Mouse (Mus musculus) B cell, adult 2 months (primary cell): Measurements from ENCODE around the gene Slc34a2.

Experiments used
- DNase-seq, 2 experiments: peaks; one replicate each; pipeline ENCODE4 v3.0.0; 2022

Slc34a2 gene

DNA sequence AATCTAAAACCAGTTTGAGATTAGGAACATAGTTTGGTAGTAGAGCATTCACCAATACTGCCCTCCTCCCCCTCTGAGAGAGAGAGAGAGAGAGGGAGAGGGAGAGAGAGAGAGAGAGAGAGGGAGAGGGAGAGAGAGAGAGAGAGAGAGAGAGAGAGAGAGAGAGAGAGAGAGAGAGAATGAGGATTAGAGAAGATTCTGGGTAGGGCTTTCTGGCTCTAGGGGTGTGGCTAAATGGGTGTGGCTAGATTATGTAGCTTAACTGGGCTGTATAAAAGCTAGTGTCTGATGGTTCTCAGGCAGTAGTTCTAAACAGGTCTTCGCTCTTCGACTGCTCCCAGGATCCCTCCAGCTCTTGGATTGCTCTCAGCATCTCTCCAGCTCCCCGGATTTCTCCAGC lies at the start of gene Slc34a2:
Gene Slc34a2, plus strand, starts transcription at position 301 of the 400 bp plus-strand sequence.
- DNase-seq, result no peak

- no peak for DNase-seq
Observed at GRCm38 (mm10) chr5:52990687-52991341, 47.1 kb upstream of the Slc34a2 start.

- DNase-seq, result no peak
Observed at GRCm38 (mm10) chr5:52992210-52992897, 45.5 kb upstream of the Slc34a2 start.

- DNase-seq, result no peak
Observed at GRCm38 (mm10) chr5:52993490-52994282, 44.2 kb upstream of the Slc34a2 start.

- DNase-seq, result no peak
Observed at GRCm38 (mm10) chr5:52995461-52995860, 42.4 kb upstream of the Slc34a2 start.

DNA sequence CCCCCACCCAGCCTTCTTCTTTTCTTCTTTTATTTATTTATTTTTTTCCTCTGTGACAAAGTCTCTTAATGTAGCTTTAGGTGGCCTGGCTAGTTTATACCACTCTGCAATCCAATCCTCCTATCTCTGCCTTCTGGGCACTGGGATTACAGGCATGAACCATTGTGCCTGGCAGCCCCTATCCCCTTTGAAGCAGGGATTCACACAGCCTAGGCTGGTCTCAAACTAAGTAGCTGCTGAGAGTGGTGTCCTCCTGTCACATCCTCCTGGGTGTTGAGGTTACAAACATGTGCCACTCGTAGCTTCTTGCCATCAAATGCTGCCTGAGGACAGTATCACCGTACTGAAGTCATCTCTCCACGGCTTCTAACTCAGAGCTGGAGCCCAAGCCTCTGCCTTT lies 41.7 kb upstream of the Slc34a2 start:
- DNase-seq, result no peak

GRCm38 (mm10) chr5:52996601-52997000 lies 41.3 kb upstream of the Slc34a2 start:
- DNase-seq, result no peak

GRCm38 (mm10) chr5:52997032-52997431 lies 40.8 kb upstream of the Slc34a2 start:
- no peak for DNase-seq

- DNase-seq, result no peak
Observed at GRCm38 (mm10) chr5:52998097-52998760, 39.7 kb upstream of the Slc34a2 start.

DNA sequence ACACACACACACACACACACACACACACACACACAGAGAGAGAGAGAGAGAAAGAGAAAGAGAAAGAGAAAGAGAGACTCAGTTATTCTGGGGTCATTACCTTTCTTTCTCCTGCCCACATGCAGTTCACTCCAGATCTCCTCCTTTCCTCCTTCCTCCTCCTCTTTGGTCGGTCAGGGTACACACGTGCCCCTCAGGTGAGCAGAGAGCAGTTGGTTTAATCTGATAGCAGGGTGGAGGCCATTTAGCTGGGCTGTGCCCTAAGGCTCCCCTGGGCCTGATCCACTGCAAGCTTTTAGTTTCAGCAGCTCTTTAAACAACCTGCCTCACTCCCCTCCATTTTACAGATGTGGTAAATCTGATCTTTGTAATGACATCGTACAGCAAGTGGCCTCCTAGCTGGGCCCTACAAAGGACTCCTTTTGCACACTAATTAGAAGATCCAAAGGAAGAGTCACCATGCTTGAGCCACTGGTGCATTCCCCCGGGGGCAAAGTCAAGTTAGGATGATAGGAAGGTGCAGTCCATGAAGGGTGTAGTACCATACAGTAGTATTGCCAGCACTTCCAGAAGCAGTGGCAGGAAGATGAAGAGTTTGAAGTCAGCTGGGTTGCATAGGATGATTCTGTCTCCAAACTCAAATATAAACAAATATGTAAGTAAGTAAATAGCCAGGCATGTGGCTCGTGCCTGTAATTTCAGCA lies 37.6 kb upstream of the Slc34a2 start:
- DNase-seq, result no peak

DNA sequence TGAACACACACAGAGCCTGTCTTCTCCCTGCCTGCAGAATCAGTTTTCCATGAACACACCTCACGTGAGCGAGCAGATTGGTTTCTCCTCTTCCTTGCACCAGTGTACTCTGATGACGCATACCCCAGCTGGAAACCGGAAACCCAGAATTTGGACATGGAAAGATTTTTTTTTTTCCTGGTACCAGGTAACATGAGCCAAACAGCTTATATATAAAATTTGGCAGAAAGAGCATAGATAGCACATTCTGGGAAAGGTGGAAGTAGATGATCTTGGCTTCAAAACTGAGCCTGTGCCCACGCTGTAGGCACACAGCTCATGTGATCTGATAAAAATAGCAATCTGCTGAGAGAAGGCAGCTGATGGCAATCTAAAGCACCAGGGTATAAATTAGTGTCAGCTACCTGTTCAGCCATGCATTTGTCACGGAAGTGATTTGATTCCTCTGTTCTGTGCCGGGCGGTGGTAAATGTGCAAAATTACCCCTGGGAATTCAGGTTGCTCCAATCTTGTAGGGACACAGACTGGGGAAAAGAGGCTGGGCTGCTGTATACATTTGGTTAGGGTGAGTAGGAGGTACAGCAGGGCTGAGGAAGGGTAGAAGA lies 35.2 kb upstream of the Slc34a2 start:
- DNase-seq, result no peak

DNA sequence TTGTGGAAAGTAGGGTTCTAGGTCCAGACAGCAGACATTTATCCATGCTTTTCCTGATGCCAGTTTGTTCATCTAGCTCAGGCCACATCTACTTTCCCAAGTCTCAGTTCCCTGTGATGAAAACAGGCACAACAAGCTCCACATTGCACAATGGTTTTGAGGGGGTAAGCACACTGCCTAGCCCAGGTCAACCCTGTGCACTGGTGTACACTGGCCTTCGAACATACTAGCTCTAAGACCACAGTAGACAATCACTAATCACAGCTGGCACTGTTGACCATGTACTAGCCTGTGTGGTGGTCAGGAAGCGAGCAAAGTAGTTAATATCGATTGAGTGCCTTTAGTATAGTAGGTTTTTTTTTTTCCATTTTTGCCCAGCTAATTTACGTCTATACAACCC lies 34.4 kb upstream of the Slc34a2 start:
- DNase-seq, result no peak

DNA sequence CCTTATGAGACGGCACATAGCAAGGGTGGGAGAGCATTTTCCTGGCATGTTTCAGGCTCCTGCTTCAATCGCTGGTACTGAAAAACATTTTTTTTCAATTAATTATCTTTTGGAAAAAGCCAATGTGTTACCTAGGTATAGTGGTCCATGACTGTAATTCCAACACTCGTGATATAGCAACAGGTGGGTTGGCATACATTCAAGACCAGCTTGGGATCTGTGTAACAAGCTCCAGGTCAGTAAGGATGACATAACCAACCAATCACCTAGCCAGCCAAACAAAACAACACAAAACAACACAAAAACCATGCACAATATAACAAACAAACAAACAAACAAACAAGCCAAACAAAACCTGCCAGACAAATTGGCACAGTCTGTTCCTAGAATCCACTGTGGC lies 33.9 kb upstream of the Slc34a2 start:
- no peak for DNase-seq

DNA sequence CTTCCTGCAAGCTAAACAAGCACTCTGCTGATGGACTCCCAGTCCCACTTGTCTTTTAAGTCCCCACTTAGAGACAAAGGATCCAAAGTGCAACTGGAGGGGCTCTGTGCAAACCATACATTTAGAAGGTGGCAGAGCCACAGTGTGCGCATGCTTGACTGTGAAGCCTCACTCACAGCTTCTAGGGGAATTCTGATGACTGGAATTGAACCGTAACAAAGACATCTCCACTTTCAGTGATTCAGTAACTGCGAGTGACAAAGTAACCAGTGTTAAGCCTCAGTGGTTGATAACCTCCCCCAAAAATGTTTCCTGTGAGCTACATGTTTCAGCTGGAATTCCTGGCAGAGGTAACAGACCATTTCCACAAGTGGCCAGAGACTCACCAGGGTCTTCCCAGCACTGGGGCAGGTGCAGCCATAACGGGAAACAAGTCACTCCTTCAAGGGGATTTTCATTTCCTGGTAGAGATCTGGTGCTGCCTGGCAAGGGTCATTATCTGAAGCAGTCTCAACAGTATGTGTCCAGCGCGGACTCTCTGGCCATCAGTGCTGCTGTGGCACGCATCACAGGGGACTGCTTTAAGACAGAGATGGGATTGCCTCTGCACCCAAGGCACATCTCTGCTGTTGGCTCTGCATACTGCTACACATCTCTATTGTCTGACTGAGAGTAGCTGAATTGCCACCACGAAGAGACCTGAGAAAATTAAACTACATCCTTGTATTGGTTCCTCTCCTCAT lies 28.7 kb upstream of the Slc34a2 start:
- no peak for DNase-seq

DNA sequence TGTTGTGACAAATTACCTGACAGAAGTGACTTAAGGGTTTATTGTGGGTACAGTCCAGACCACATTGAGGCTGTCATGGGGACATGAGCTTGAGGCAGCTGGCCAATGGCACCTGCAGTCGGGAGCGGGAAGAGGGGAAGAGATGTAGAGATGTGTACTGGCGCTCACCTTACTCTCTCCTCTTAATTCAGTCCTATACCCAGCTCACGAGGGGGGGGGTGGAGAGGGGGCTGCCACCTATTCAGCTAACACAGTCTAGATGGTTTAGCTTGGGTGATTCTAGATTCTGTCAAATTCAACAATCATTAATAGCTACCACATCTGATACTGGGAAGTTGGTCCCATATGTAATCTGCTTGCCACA lies 28.1 kb upstream of the Slc34a2 start:
- DNase-seq, result no peak

DNA sequence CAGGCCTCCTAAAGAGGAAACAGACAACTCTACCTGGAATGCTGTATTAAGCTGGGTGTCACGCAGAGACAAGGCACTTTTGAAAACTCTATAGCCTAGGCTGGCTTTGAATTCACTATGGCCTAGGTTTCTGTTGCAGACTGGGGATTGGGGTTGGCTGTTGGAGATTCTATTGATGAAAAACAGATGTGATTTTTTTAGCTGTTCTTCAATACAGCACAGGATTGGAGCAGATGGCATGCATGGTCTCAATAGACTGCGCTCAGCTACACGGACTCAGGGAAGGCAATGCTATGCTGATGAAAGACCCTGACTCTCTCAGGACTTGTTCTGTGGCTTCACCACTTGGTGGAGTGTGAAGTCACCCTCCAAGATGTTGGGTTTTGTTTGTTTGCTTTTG lies 26.6 kb upstream of the Slc34a2 start:
- no peak for DNase-seq

DNA sequence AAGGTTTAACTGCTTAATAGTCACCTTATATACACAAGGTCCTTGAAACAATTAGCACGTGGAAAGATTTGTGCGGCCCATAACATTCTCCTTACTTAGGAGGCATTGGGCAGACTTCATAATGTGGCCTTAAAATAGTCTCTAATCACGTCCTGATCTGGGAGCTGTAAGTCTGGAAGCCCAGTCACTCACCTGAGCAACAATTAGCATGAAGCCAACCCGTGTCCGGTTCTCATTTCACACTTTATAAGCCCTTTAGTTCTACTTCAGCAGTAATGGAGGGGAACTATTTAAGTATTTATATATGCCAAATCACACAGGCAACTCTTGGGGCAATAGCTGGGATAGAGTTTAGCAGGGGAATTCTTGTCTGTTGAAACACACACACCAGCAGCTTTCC lies 21.3 kb upstream of the Slc34a2 start:
- no peak for DNase-seq

- no peak for DNase-seq
Observed at GRCm38 (mm10) chr5:53018316-53018715, 19.6 kb upstream of the Slc34a2 start.

GRCm38 (mm10) chr5:53023432-53023831 lies 14.4 kb upstream of the Slc34a2 start:
- no peak for DNase-seq

- DNase-seq, result no peak
Observed at GRCm38 (mm10) chr5:53023901-53024300, 14.0 kb upstream of the Slc34a2 start.

DNA sequence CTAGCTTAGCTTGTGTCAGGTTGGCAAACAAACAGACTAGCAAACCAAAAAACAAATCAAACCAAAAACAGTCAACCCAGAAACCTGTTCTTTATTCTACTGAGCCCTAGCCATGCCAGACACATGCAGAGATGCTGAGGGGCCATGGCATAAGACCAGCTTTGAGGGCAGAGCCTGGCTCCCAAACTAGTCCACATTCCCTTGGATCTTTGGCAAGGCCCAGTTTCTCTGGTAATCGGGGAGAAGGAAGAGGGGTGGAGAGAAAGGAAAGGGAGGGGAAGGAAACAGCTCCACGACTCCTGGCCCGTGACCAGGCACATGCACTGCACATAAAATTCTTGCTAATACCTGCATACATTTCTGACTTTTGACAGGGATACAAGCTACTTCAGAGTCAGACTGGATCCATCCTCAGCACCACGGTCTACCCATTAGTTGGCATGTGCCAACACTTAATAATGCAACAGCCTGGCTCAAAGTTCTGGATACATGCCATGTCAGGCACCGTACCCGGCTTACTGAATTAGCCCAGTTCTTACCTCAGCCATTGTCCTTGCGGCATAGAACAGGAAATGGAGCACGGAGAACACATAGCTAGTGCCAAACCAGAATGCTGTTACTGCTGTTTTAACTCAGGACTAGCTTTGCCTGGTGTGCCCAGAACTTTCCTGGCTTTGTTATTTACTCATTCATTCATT lies 12.5 kb upstream of the Slc34a2 start:
- no peak for DNase-seq
